Mouse (Mus musculus) C2C12 (cell line): ENCODE measurements at regions not wholly inside any gene's neighbourhood (a gene's known extent, or its start where the extent isn't known, plus 50 kb on each side); places are given as distances from the start of the nearest gene placed in this dataset.

ENCODE experiments used
- CEBPB ChIP-seq: IDR thresholded peaks from one replicate; pipeline ENCODE4 v1.6.1; 2011; ENCODE audit warnings: low read depth, mild to moderate bottlenecking, control low read depth, moderate library complexity
- CTCF ChIP-seq: IDR thresholded peaks from one replicate; pipeline ENCODE4 v1.5.1; 2011; ENCODE audit not compliant: control insufficient read depth, insufficient read depth, insufficient read length
- MAX ChIP-seq: IDR thresholded peaks from one replicate; pipeline ENCODE4 v1.6.1; 2011; ENCODE audit warnings: mild to moderate bottlenecking, control low read depth
- MYOG ChIP-seq: IDR thresholded peaks from one replicate; pipeline ENCODE4 v1.6.1; 2011; ENCODE audit not compliant: control insufficient read depth, insufficient read length; ENCODE audit errors: extremely low read depth
- USF1 ChIP-seq: IDR thresholded peaks from one replicate; pipeline ENCODE4 v1.6.1; 2011; ENCODE audit warnings: low read depth, mild to moderate bottlenecking, control low read depth, moderate library complexity

DNA sequence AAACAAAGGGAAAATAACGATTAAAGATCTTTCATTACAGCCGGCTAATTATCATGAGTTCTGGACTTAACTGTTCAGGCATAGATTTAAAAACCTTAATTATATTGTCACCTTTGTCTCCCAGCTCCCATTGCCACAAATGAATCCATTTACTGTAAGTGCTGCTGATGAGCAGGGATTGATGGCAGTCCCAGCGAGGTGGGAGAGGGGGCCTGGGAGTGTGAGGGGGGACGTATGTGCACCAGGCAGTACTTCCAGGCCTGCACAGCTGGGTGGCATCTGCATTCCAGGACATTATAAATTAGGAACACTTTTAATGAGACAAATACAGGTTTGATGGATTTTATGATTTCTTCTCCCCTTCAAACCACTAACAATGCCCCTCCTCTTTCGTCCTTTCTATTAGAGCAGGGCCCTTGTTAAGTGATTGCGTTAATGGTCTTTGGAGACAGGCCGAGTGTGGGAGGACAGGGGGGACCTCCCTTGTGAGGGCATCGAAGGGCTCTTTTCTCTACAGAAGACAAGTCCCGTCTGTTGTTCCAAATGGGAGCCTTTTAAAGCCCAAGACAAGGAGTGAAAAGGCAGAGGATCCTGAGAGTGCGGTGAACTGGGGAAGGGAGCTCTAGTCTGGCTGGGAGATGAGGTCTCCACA is 150.3 kb downstream of the Melk start:
- TF ChIP-seq CTCF, result no peak
- no peak for TF ChIP-seq USF1
- no peak for TF ChIP-seq MYOG
- TF ChIP-seq MAX, result no peak
- TF ChIP-seq CEBPB, result no peak
